Mouse (Mus musculus): ENCODE results near the gene H2afx. TPM values are rescaled to one million over a fixed set of nuclear protein-coding genes. Genes with fewer than 3 reads are reported as not detected.
A peak's percentile ranks its signal among the peaks of the same experiment; 100 is the strongest.

H2afx gene
- polyA plus RNA-seq, 1 experiment: 255 TPM

DNA sequence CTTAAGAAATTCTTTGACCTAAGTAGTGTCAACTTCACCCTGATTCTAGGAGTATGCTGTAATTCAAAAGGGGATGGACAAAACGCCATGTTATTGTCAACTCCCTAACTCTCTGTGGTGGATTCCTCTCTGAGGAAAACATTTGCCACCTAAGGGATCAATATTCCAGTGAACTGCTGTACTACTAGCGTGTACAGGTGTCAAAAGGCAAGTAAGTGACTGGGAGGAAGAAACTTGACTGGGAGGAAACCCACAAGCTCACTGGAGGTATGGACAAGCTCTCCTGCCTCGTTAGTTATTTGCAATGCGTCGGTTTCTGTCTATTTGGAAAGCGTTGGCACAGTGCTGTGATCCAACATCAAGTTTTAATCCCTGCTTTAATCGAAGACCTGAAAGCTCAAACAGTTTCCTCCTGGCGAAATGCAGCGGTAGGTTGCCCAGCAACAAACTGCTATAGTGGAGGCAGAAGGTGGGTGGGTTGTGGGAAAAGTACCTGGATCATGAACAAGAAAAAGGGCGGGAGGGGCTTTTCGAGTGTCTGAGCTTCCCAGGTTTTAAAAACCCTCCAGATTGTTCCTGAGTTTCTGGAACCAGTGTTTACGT, 8.6 kb upstream of the H2afx start, which contains the start of gene Dpagt1:
Gene Dpagt1, plus strand, starts transcription at position 252 of the 603 bp plus-strand sequence.
- Histone ChIP-seq H3K27me3 (ENCODE audit: control insufficient read depth, insufficient read depth, low read length) (no peaks in the 10 kb centered on the region), H3K4me1 (ENCODE audit: control insufficient read depth, insufficient read depth, insufficient read length, low read length) (peaks cover 5% of the 10 kb centered on the region; the same call in 1 of the 2 replicates), H3K27ac (ENCODE audit: insufficient read depth, low read depth, low read length) (peak within 1 kb of the TSS; percentile 84), H3K36me3 (ENCODE audit: control insufficient read depth, insufficient read depth, low read length) (peaks cover 2% of the 10 kb centered on the region; the same call in 1 of the 2 replicates), H3K4me3 (ENCODE audit: low read depth, low read length) (peak within 1 kb of the TSS; percentile 95)
- TF ChIP-seq CTCF (IDR thresholded peaks at IDR 0.05; ENCODE audit: extremely low read depth, insufficient read length, insufficient replicate concordance, low read depth, low read length): no peak
- TF ChIP-seq POLR2A (IDR thresholded peaks at IDR 0.05; ENCODE audit: low read depth, low read length): no peak
- under 1% methylated on average over 12 of the region's 12 CpGs for WGBS

DNA sequence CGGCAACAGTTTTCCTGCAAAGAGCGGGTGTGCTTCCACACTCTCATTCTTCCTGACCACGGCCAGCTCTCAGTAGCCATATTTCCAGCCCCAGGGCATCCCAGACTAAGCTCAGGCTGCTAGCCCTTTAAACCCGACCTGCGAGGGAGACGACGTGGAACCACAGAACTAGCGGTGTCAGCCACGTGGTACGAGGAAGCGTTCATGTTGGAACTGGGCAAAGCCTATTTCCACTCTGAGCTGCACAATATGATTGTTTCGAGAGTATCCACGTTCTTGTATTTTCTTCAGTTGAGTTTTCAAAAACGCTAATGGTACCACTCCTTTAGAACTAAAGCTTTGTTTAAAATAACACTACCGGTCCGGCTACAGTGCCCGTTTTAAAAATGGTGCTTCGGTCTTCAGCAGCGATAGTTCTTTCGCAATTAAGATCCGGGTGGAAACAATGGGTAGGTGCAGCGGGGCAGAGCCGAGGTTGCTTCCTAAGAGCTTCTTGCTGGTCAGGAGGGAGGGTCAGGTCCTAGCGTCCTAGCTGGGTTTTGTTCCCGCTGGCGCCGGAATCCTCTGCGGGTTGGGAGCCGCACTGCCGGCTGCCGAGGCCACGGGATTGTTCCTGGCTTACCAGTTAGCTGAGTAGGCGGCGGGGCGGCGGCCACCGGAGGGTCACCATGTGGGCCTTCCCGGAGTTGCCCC, 8.0 kb upstream of the H2afx start:
- peak overlapping the region; percentile 84 for H3K27ac ChIP-seq (ENCODE audit: insufficient read depth, low read depth, low read length)
- TF ChIP-seq CTCF (IDR thresholded peaks at IDR 0.05; ENCODE audit: extremely low read depth, insufficient read length, insufficient replicate concordance, low read depth, low read length) (no peak), POLR2A (IDR thresholded peaks at IDR 0.05; ENCODE audit: low read depth, low read length) (peak; percentile 49; the same call in 1 of the 2 replicates)
- WGBS: under 1% methylated on average over 38 of the region's 38 CpGs

DNA sequence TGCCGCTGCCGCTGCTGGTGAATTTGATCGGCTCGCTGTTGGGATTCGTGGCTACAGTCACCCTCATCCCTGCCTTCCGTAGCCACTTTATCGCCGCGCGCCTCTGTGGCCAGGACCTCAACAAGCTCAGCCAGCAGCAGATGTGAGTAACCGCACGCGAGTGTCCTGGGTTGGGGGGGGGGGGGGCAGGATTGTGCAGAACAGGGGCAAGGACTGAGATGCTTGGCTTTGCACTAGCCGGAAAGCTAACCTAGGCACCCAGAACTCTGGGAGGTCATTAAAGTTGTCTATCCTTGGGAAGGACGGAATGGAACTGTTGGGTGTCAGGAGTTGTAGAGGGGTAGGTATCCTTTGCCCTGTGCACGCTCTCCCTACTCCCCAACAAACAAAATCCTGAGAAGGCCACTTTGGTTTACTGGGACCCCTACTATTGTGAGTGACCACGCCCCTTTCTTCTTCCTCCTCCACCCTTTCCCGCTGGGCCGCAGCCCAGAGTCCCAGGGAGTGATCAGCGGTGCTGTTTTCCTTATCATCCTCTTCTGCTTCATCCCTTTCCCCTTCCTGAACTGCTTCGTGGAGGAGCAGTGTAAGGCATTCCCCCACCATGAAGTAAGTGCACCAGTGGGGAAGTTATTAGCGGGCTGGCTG, 7.3 kb upstream of the H2afx start:
- Histone ChIP-seq H3K4me1 (ENCODE audit: control insufficient read depth, insufficient read depth, insufficient read length, low read length) (peaks cover 5% of the 10 kb centered on the region; the same call in 1 of the 2 replicates), H3K27me3 (ENCODE audit: control insufficient read depth, insufficient read depth, low read length) (no peaks in the 10 kb centered on the region), H3K36me3 (ENCODE audit: control insufficient read depth, insufficient read depth, low read length) (peaks cover 10% of the 10 kb centered on the region), H3K27ac (ENCODE audit: insufficient read depth, low read depth, low read length) (peak overlapping the region; percentile 84), H3K4me3 (ENCODE audit: low read depth, low read length) (peak overlapping the region; percentile 95)
- WGBS: under 1% methylated on average over 22 of the region's 22 CpGs
- TF ChIP-seq POLR2A (IDR thresholded peaks at IDR 0.05; ENCODE audit: low read depth, low read length): no peak
- TF ChIP-seq CTCF (IDR thresholded peaks at IDR 0.05; ENCODE audit: extremely low read depth, insufficient read length, insufficient replicate concordance, low read depth, low read length): no peak

More for the DNA sequence above, 8.0 kb upstream of the H2afx start:
- H3K27me3 ChIP-seq (ENCODE audit: control insufficient read depth, insufficient read depth, low read length): no peaks in the 10 kb centered on the region
- H3K4me3 ChIP-seq (ENCODE audit: low read depth, low read length): peak overlapping the region; percentile 95
- H3K36me3 ChIP-seq (ENCODE audit: control insufficient read depth, insufficient read depth, low read length): peaks cover 5% of the 10 kb centered on the region
- H3K4me1 ChIP-seq (ENCODE audit: control insufficient read depth, insufficient read depth, insufficient read length, low read length): peaks cover 5% of the 10 kb centered on the region; the same call in 1 of the 2 replicates

DNA sequence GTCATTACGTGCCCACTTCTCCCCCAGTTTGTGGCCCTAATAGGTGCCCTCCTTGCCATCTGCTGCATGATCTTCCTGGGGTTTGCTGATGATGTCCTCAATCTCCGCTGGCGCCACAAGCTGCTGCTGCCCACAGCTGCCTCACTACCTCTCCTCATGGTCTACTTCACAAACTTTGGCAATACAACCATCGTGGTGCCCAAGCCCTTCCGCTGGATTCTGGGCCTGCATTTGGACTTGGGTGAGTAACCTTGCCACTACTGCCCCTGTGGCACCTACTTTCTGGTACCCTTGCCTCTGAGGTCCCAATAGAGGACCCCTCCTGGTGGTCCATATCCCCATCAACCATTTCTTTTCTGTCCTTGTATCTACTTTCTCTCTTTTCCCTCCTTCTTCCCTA, 6.6 kb upstream of the H2afx start:
- H3K36me3 ChIP-seq (ENCODE audit: control insufficient read depth, insufficient read depth, low read length): peaks cover 17% of the 10 kb centered on the region
- peaks cover 5% of the 10 kb centered on the region; the same call in 1 of the 2 replicates for H3K4me1 ChIP-seq (ENCODE audit: control insufficient read depth, insufficient read depth, insufficient read length, low read length)
- TF ChIP-seq POLR2A (IDR thresholded peaks at IDR 0.05; ENCODE audit: low read depth, low read length) (no peak), CTCF (IDR thresholded peaks at IDR 0.05; ENCODE audit: extremely low read depth, insufficient read length, insufficient replicate concordance, low read depth, low read length) (no peak)
- 85% methylated on average over 5 of the region's 5 CpGs for WGBS
- no peaks in the 10 kb centered on the region for H3K27me3 ChIP-seq (ENCODE audit: control insufficient read depth, insufficient read depth, low read length)
- peak overlapping the region; percentile 95 for H3K4me3 ChIP-seq (ENCODE audit: low read depth, low read length)
- no peak overlapping the region for H3K27ac ChIP-seq (ENCODE audit: insufficient read depth, low read depth, low read length)

DNA sequence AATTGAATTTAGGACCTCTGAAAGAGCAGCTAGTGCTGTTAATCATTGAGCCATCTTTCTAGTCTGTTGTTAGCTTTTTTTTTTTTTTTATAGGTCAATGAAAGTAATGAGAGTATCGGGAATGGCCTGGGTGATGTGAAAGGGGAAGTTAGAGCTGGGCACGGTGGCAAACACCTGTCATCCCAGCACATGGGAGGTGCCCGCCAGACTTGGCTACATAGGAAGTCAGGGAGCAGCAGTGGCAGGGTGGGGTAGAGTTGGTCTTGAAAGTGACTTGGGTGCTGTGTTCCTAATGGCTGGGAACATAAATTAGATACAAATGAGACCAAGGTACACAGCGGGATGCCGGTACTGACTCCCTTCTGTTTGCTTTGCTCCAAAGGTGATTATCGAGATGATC, 3.8 kb upstream of the H2afx start:
- peaks cover 5% of the 10 kb centered on the region; the same call in 1 of the 2 replicates for H3K4me1 ChIP-seq (ENCODE audit: control insufficient read depth, insufficient read depth, insufficient read length, low read length)
- no peak for TF ChIP-seq CTCF (IDR thresholded peaks at IDR 0.05; ENCODE audit: extremely low read depth, insufficient read length, insufficient replicate concordance, low read depth, low read length)
- no peak for TF ChIP-seq POLR2A (IDR thresholded peaks at IDR 0.05; ENCODE audit: low read depth, low read length)
- no peaks in the 10 kb centered on the region for H3K27me3 ChIP-seq (ENCODE audit: control insufficient read depth, insufficient read depth, low read length)
- 32% methylated on average over 6 of the region's 6 CpGs for WGBS
- peaks cover 22% of the 10 kb centered on the region for H3K36me3 ChIP-seq (ENCODE audit: control insufficient read depth, insufficient read depth, low read length)
- H3K27ac ChIP-seq (ENCODE audit: insufficient read depth, low read depth, low read length): no peak overlapping the region
- no peak overlapping the region for H3K4me3 ChIP-seq (ENCODE audit: low read depth, low read length)

DNA sequence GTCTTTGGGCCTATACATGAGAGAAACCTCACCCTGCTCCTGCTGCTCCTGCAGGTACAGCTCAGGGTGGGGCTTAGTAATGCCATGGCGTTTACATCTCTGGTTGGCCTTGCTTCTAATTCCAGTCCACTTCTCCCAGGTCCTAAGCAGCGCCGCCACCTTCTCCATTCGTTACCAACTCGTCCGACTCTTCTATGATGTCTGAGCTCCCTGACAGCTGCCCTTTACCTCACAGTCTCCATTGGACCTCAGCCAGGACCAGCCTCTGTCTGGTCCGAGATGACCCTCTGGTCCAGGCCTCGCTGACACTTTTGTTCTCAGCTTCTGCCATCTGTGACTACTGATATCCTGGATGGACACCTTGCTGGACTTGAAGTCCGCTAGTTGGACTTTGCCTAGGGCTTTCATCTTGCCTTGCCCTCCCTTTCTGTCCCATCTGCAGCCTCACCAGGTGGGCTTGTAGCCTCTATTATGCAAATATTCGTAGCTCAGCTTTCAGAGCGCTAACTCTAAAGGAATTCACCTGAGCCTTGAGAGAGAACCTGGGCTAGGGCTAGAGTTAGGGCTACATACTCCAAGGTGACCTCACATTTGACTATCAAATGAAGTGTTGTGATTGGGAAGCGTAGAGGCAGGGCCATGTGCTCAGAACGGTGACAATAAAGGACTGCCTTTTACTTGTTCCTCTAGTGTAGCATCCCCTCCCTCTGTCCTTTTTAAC, 1.4 kb upstream of the H2afx start:
- Histone ChIP-seq H3K36me3 (ENCODE audit: control insufficient read depth, insufficient read depth, low read length) (peaks cover 25% of the 10 kb centered on the region), H3K27ac (ENCODE audit: insufficient read depth, low read depth, low read length) (no peak overlapping the region), H3K27me3 (ENCODE audit: control insufficient read depth, insufficient read depth, low read length) (no peaks in the 10 kb centered on the region), H3K4me3 (ENCODE audit: low read depth, low read length) (no peak overlapping the region), H3K4me1 (ENCODE audit: control insufficient read depth, insufficient read depth, insufficient read length, low read length) (peaks cover 2% of the 10 kb centered on the region)
- WGBS: 94% methylated on average over 13 of the region's 13 CpGs
- TF ChIP-seq POLR2A (IDR thresholded peaks at IDR 0.05; ENCODE audit: low read depth, low read length) (no peak), CTCF (IDR thresholded peaks at IDR 0.05; ENCODE audit: extremely low read depth, insufficient read length, insufficient replicate concordance, low read depth, low read length) (no peak)

Measured in small intestine, adult 2 months (tissue).